Mouse (Mus musculus) intestine, embryonic 14.5 days (tissue): ENCODE data around the gene Pgls. TPM values are rescaled to one million over a fixed set of nuclear protein-coding genes. Genes with fewer than 3 reads are reported as not detected.

ENCODE experiments used
- ATAC-seq: fragments of 200-750 bp; cut with Nextera tagmentation; replicated peaks from 2 replicates; pipeline ENCODE4 v1.8.0; 2017; ENCODE audit warnings: low read depth, moderate number of reproducible peaks, moderate TSS enrichment, moderate library complexity; ENCODE audit not compliant: low FRiP score, low TSS enrichment
- DNase-seq: peaks from one replicate; pipeline ENCODE4 v3.0.0-alpha.2; 2018; ENCODE audit warnings: low spot score
- H3K27ac ChIP-seq: fragments of 300-500 bp; sonication (generic); 2 replicates; pipeline ENCODE4 v1.5.1; 2014; ENCODE audit warnings: low read depth, mild to moderate bottlenecking, control low read depth
- H3K27me3 ChIP-seq: fragments of 300-500 bp; sonication (generic); replicated peaks from 2 replicates; pipeline ENCODE4 v1.6.1; 2014; ENCODE audit warnings: low read length, control low read depth; ENCODE audit not compliant: control insufficient read depth, insufficient read depth
- H3K36me3 ChIP-seq: fragments of 300-500 bp; sonication (generic); 2 replicates; pipeline ENCODE4 v1.6.1; 2014; ENCODE audit warnings: low read length, control low read depth; ENCODE audit not compliant: control insufficient read depth, insufficient read depth
- H3K4me1 ChIP-seq: fragments of 300-500 bp; sonication (generic); replicated peaks from 2 replicates; pipeline ENCODE4 v1.6.1; 2014; ENCODE audit warnings: low read length, control low read depth, mixed read lengths; ENCODE audit not compliant: control insufficient read depth, insufficient read depth
- H3K4me2 ChIP-seq: fragments of 300-500 bp; sonication (generic); 2 replicates; pipeline ENCODE4 v1.6.1; 2014; ENCODE audit warnings: low read length
- H3K4me3 ChIP-seq: fragments of 300-500 bp; sonication (generic); 2 replicates; pipeline ENCODE4 v1.5.1; 2014; ENCODE audit warnings: low read depth, low read length, control low read depth, mixed read lengths
- H3K9ac ChIP-seq: fragments of 300-500 bp; sonication (generic); 2 replicates; pipeline ENCODE4 v1.6.1; 2014; ENCODE audit warnings: mild to moderate bottlenecking, low read length
- H3K9me3 ChIP-seq: fragments of 300-500 bp; sonication (generic); 2 replicates; pipeline ENCODE4 v1.6.1; 2016; ENCODE audit warnings: low read length, control low read depth; ENCODE audit not compliant: control insufficient read depth
- WGBS: fragments of 180-500 bp; shearing (Covaris S2); extraction: QIAGEN DNeasy Blood & Tissue Kit; methylation state at CpG from one replicate; pipeline ENCODE4 v1.1.7; 2014; 5-methylcytosine and 5-hydroxymethylcytosine counted together
- polyA plus RNA-seq: library from polyadenylated mRNA; unstranded; fragments of >200 nt; fragmentation: Nextera tagmentation; extraction: Ambion mirVana; gene quantifications from 2 replicates; pipeline ENCODE4 v1.2.1, GENCODE M21; 2014

Gene Pgls
- polyA plus RNA-seq, 1 experiment from 2014 or later = 286 TPM

DNA sequence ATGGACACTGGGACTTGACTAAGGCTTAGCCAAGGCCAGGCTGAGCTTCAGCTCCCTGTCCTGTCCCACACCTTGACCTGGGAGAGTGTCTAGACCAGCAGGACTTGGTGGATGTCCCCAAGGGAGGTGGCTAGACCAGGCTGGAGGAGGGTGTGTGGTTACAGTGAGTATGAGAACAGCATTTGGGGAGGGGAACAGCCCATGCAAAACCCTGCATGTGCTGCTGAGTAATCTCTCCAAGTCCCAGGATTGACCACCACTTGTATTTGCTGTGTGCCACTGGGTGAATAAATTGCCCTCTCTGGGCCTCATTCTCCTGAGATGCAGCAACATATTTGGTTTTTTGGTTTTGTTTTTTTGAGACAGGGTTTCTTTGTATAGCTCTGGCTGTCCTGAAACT is 6.4 kb downstream of the Pgls start:
- H3K9ac ChIP-seq = no peak overlapping the region
- H3K27ac ChIP-seq = no peak overlapping the region
- no peak overlapping the region for H3K4me2 ChIP-seq
- ATAC-seq (no peak), DNase-seq (no peak)
- H3K27me3 ChIP-seq = 0 out of 2 replicates have a peak, but pooled peaks cover 6% of the 10 kb centered on the region
- no peaks in the 10 kb centered on the region; the same call in 1 of the 2 replicates for H3K36me3 ChIP-seq
- peaks cover 11% of the 10 kb centered on the region for H3K4me1 ChIP-seq
- no peak overlapping the region for H3K4me3 ChIP-seq
- H3K9me3 ChIP-seq = no peaks in the 10 kb centered on the region

DNA sequence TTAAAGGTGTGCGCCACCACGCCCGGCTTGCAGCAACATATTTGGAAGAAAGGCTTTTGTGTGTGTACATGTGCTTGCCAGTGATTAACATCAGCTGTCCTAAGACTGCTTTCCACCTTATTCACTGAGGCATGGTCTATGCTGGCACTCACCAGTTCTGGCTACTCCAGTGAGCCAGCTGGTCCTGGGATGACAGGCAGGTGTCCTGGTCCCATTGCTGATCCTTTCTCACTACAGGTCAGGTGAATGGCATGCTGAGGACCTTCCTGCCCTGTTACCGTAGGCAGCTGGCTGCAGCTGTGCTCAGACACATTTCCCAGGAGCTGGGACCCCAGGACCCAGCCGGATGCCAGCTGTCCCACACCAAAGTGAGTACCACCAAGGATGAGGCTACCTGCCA is 6.9 kb downstream of the Pgls start:
- no peak for DNase-seq
- no peak overlapping the region for H3K9ac ChIP-seq
- no peaks in the 10 kb centered on the region for H3K9me3 ChIP-seq
- H3K4me3 ChIP-seq = no peak overlapping the region
- 90% methylated on average over 5 of the region's 5 CpGs for WGBS
- H3K36me3 ChIP-seq = no peaks in the 10 kb centered on the region; the same call in 1 of the 2 replicates
- no peak overlapping the region for H3K27ac ChIP-seq
- H3K4me1 ChIP-seq = peaks cover 14% of the 10 kb centered on the region
- 0 out of 2 replicates have a peak, but pooled peaks cover 6% of the 10 kb centered on the region for H3K27me3 ChIP-seq
- no peak for ATAC-seq
- H3K4me2 ChIP-seq = no peak overlapping the region

DNA sequence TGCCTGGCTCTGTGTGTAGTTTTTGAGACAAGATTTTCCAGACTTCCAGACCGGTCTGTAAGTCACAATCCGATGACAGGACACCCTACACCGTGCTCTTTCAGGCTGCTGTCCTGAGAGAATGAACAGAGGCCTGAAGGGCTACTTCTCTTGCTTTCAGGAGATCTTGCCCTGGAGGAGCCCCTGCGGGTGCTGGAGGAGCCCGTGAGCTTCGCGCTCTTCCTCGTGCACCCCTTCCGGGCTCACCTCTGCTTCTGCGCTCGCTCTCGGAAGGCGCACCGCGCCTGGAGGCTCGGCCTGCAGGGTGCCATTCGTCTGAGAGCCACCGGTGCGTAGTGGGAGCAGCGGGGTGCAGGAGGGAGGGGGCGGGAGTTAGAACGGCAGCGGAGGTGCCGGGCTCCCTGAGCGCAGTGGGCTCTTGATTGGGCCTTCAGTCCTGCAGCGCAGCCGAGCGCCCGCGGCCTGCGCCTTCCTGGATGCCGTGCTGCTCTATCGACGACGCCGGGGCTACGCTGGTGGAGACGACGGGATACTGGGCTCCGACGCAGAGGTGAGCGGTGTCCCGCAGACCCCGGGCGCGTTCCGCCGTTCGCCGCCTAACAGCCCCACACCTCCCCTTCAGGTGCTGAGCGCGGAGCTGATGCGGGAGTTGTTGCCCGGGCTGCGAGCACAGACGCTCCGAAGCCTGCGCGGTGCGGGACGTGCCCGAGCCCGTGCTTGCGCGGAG is 10.1 kb downstream of the Pgls start:
- 4% methylated on average over 56 of the region's 65 CpGs for WGBS
- Histone ChIP-seq H3K4me1 (peaks cover 14% of the 10 kb centered on the region), H3K4me2 (peak overlapping the region; percentile 65), H3K27me3 (0 out of 2 replicates have a peak, but pooled peaks cover 6% of the 10 kb centered on the region), H3K27ac (no peak overlapping the region), H3K9ac (peak overlapping the region; percentile 20), H3K36me3 (no peaks in the 10 kb centered on the region), H3K4me3 (peak overlapping the region; percentile 29), H3K9me3 (no peaks in the 10 kb centered on the region)
- ATAC-seq (peak; percentile 0; the same call in 1 of the 2 replicates), DNase-seq (peak; percentile 79)

GRCm38 (mm10) chr8:71602666-71603334 is 10.8 kb downstream of the Pgls start:
- WGBS = under 1% methylated on average over 31 of the region's 32 CpGs
- 0 out of 2 replicates have a peak, but pooled peaks cover 6% of the 10 kb centered on the region for H3K27me3 ChIP-seq
- H3K4me2 ChIP-seq = peak overlapping the region; percentile 65
- peak overlapping the region; percentile 29 for H3K4me3 ChIP-seq
- ATAC-seq = peak; percentile 87
- no peak overlapping the region for H3K27ac ChIP-seq
- no peaks in the 10 kb centered on the region for H3K36me3 ChIP-seq
- DNase-seq = peak; percentile 89
- H3K9ac ChIP-seq = peak overlapping the region; percentile 20
- peaks cover 14% of the 10 kb centered on the region for H3K4me1 ChIP-seq
- H3K9me3 ChIP-seq = no peaks in the 10 kb centered on the region

DNA sequence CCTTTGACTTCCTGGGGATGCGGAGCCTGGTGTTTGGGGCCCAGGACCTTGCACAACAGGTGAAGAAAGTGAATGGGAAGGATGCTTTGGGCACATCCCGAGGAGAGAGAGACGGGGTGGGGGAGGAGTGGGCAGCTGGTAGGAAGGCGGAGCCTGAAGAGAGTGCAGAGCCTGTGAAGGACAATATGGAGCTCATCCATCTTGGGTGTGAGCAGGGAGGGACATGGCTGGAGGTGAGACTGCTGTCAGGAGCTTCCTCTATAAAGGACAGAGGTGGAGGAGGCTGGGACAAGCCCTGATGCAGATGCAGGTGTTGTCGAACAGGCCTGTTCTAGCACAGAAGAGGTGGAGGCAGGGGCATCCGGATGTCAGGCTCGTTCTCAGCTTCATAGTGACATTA is 12.0 kb downstream of the Pgls start:
- H3K4me2 ChIP-seq = no peak overlapping the region
- H3K9me3 ChIP-seq = no peaks in the 10 kb centered on the region
- no peak overlapping the region for H3K4me3 ChIP-seq
- no peaks in the 10 kb centered on the region for H3K36me3 ChIP-seq
- 55% methylated on average over 7 of the region's 7 CpGs for WGBS
- H3K9ac ChIP-seq = no peak overlapping the region
- 0 out of 2 replicates have a peak, but pooled peaks cover 6% of the 10 kb centered on the region for H3K27me3 ChIP-seq
- ATAC-seq (no peak), DNase-seq (no peak)
- H3K27ac ChIP-seq = no peak overlapping the region
- peaks cover 14% of the 10 kb centered on the region for H3K4me1 ChIP-seq

DNA sequence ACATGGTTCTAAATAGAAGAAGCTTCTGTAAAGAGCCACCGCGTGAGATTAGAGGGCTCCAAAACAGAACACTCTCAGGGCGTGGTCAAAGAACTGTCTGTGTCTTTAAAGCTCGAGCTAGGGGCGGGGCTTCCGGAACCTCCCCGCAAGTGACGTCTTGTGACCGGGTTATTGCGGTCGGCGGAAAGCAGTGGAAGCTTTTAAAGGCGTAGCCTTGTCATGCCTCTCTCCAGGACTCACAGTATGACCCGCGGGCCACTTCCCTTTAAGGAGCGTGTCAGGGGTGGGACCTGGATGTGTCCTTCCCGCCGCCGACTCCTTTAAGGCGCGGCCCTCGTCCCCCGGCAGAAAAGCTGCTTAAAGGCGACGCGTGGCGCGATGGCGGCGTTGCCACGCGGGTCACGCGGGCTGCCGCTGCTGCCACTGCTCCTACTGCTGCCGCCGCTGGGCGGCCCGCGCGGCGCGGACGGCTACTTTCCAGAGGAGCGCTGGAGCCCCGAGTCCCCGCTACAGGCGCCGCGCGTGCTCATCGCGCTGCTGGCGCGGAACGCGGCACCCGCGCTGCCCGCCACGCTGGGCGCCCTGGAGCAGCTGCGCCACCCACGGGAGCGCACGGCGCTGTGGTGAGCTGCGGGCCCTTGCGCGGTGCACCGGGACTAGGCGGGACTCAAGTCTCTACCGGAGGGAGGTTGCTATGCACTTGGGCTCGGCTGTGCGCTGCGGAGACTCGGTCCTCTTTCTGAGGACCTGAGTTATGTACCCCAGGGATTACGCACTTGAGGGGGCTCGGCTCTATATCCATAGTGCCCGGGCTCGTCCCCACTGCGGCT is 19.1 kb downstream of the Pgls start, which contains the start of gene Colgalt1:
Gene Colgalt1 (plus strand): TSS at position 177 of the 830 bp plus-strand sequence.
- Histone ChIP-seq H3K27ac (peak within 1 kb of the TSS; percentile 84), H3K9me3 (no peaks in the 10 kb centered on the region), H3K9ac (peak within 1 kb of the TSS; percentile 78), H3K36me3 (peaks cover 32% of the 10 kb centered on the region), H3K4me3 (peak within 1 kb of the TSS; percentile 84), H3K4me1 (peaks cover 10% of the 10 kb centered on the region), H3K27me3 (no peaks in the 10 kb centered on the region), H3K4me2 (peak within 1 kb of the TSS; percentile 83)
- WGBS = under 1% methylated on average over 82 of the region's 82 CpGs
- ATAC-seq (peak; percentile 99), DNase-seq (peak; percentile 96)

- Histone ChIP-seq H3K4me1 (peaks cover 10% of the 10 kb centered on the region), H3K36me3 (peaks cover 42% of the 10 kb centered on the region), H3K4me3 (peak overlapping the region; percentile 84), H3K9me3 (no peaks in the 10 kb centered on the region), H3K27ac (no peak overlapping the region), H3K27me3 (no peaks in the 10 kb centered on the region), H3K9ac (peak overlapping the region; percentile 78), H3K4me2 (peak overlapping the region; percentile 83)
- WGBS = 40% methylated on average over 5 of the region's 5 CpGs
- ATAC-seq (no peak), DNase-seq (no peak)
Observed at GRCm38 (mm10) chr8:71612141-71612540, 20.2 kb downstream of the Pgls start.

GRCm38 (mm10) chr8:71613418-71613817 is 21.4 kb downstream of the Pgls start:
- DNase-seq (no peak), ATAC-seq (no peak)
- Histone ChIP-seq H3K36me3 (peaks cover 55% of the 10 kb centered on the region), H3K9ac (no peak overlapping the region), H3K4me2 (no peak overlapping the region), H3K4me1 (peaks cover 10% of the 10 kb centered on the region), H3K4me3 (no peak overlapping the region), H3K27me3 (no peaks in the 10 kb centered on the region), H3K27ac (no peak overlapping the region), H3K9me3 (no peaks in the 10 kb centered on the region)
- WGBS = 55% methylated on average over 4 of the region's 4 CpGs
